Mouse (Mus musculus) embryo, embryonic 11 days (tissue): ENCODE measurements around the gene Palm.
A peak's percentile ranks its signal among the peaks of the same experiment; 100 is the strongest.

Experiments
- DNase-seq: peaks from one replicate; pipeline ENCODE4 v3.0.0-alpha.2; 2015

The Palm gene

GRCm38 (mm10) chr10:79832026-79832785 lies 38.8 kb downstream of the Palm start:
- DNase-seq, result no peak

- no peak for DNase-seq
Observed at GRCm38 (mm10) chr10:79832786-79833181, 39.4 kb downstream of the Palm start.

GRCm38 (mm10) chr10:79834769-79835398 lies 41.5 kb downstream of the Palm start:
- DNase-seq, result peak; percentile 85

GRCm38 (mm10) chr10:79836918-79837317 lies 43.5 kb downstream of the Palm start:
- no peak for DNase-seq

GRCm38 (mm10) chr10:79838151-79838550 lies 44.8 kb downstream of the Palm start:
- DNase-seq, result no peak

- DNase-seq, result no peak
Observed at GRCm38 (mm10) chr10:79840091-79840490, 46.7 kb downstream of the Palm start.

GRCm38 (mm10) chr10:79840644-79841551 lies 47.5 kb downstream of the Palm start:
- DNase-seq, result peak; percentile 84

- no peak for DNase-seq
Observed at GRCm38 (mm10) chr10:79842322-79842721, 49.0 kb downstream of the Palm start.

GRCm38 (mm10) chr10:79843476-79843875 lies 50.1 kb downstream of the Palm start:
- no peak for DNase-seq

GRCm38 (mm10) chr10:79846553-79846952 lies 53.2 kb downstream of the Palm start:
- no peak for DNase-seq

- DNase-seq, result no peak
Observed at GRCm38 (mm10) chr10:79849941-79850628, 56.7 kb downstream of the Palm start.

GRCm38 (mm10) chr10:79851653-79852052 lies 58.3 kb downstream of the Palm start:
- DNase-seq, result no peak

- DNase-seq, result peak; percentile 56
Observed at GRCm38 (mm10) chr10:79852107-79852789, 58.9 kb downstream of the Palm start.

- peak; percentile 15 for DNase-seq
Observed at GRCm38 (mm10) chr10:79852827-79853226, 59.5 kb downstream of the Palm start.

GRCm38 (mm10) chr10:79853392-79853791 lies 60.0 kb downstream of the Palm start:
- peak; percentile 87 for DNase-seq

- peak; percentile 100 for DNase-seq
Observed at GRCm38 (mm10) chr10:79853860-79854795, 60.8 kb downstream of the Palm start, which contains the start of gene Ptbp1. TSS of gene Ptbp1 (plus strand) at chr10:79854427.

GRCm38 (mm10) chr10:79854801-79855541 lies 61.6 kb downstream of the Palm start:
- peak; percentile 91 for DNase-seq

- peak; percentile 19 for DNase-seq
Observed at GRCm38 (mm10) chr10:79855558-79856184, 62.3 kb downstream of the Palm start.

- DNase-seq, result no peak
Observed at GRCm38 (mm10) chr10:79856280-79856679, 62.9 kb downstream of the Palm start.
